Mouse (Mus musculus) bone marrow macrophage, adult 2 months (primary cell): Measurements from ENCODE around the gene Dnajc11.

ENCODE experiments used
- CTCF ChIP-seq: IDR thresholded peaks from 2 replicates; pipeline ENCODE4 v1.5.1; 2012; ENCODE audit warnings: low read depth, mild to moderate bottlenecking, low read length, moderate library complexity
- POLR2A ChIP-seq: IDR thresholded peaks from 2 replicates; pipeline ENCODE4 v1.6.1; 2012; ENCODE audit warnings: mild to moderate bottlenecking, low read depth, low read length, borderline replicate concordance

DNA sequence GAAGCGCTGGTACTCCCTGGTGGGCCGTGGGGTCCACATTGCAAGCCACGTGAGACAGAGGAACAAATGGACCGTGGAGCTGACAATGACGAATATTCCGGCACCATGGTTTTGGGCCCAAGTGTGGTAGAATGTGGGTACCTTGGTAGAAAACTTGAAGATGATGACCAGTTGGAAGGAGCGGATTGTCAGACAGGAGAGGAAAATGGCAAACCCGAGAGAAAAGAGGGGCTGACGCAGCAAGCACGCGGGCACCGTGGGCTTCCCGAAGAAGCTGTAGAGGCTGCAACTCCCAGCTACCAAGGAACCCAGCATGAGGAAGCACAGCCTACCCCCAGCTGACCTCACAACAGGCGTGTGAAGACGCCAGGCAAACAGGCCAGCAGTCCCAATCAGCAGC, 95.0 kb downstream of the Dnajc11 start:
- TF ChIP-seq POLR2A (no peak), CTCF (no peak)
